Mouse (Mus musculus): ENCODE measurements around the gene Adgrl1. TPM values are rescaled to one million over a fixed set of nuclear protein-coding genes. Genes with fewer than 3 reads are reported as not detected.
A peak's percentile ranks its signal among the peaks of the same experiment; 100 is the strongest.

Gene Adgrl1
- polyA plus RNA-seq, 1 experiment from 2014 or later = 8.3 TPM

DNA sequence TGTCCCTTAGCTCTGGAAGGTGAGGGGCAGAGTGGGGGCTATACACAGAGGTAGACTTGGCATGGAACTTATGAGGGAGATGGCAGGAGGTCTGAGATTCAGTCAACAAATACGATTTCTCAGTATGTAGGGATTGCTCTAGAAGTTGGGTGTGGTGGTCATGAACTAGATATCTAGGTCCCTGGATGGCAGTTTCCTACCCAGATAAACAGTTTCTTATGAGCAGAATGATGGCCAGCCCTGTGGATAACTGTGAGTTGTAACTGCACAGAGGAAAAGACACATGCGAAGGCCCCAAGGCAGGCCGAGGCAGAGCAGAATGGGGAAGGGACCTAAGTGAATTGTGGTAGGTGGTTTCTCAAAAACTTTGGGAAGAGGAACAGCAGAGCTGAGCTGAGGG lies 14.3 kb downstream of the Adgrl1 start:
- no peaks in the 10 kb centered on the region for H3K9me3 ChIP-seq (replicated peaks; ENCODE audit: control insufficient read depth, low read length)
- no peaks in the 10 kb centered on the region for H3K27me3 ChIP-seq (ENCODE audit: control insufficient read depth, insufficient read depth, low read length)
- no peak overlapping the region for H3K27ac ChIP-seq (ENCODE audit: low read length)
- 0 out of 2 replicates have a peak, but pooled peaks cover 2% of the 10 kb centered on the region for H3K36me3 ChIP-seq (ENCODE audit: control insufficient read depth, insufficient read depth)
- H3K4me3 ChIP-seq (ENCODE audit: low read length) = no peak overlapping the region
- peaks cover 39% of the 10 kb centered on the region for H3K4me1 ChIP-seq (ENCODE audit: control insufficient read depth, insufficient read depth, low read length)
- no peak overlapping the region for H3K9ac ChIP-seq (ENCODE audit: low read length)
- WGBS = 82% methylated on average over 3 of the region's 3 CpGs
- no peak for ATAC-seq (replicated peaks; ENCODE audit: extremely low read depth, insufficient read depth, low FRiP score)
- H3K4me2 ChIP-seq (ENCODE audit: low read depth, low read length) = no peak overlapping the region

DNA sequence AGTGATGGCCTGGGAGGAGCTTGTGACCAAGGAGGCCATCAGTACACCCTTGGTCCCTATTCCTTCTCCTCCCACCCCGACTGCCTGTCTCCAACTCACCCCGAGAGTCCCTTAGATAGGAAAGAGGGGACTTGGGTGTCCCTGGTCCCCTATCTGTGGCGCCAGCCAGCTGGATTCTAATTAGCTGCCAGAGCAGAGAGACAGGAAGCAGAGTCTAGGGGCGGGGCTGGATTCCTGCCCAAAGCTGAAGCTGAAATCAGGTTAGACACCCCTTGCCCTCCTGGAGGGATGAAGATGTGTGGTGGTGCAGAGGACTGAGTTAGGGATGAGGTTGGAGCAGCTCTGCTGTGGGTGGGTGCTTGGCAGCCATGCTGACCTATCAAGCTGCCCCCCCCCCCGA lies 15.0 kb downstream of the Adgrl1 start:
- ATAC-seq (replicated peaks; ENCODE audit: extremely low read depth, insufficient read depth, low FRiP score) = no peak
- H3K9me3 ChIP-seq (replicated peaks; ENCODE audit: control insufficient read depth, low read length) = no peaks in the 10 kb centered on the region
- no peak overlapping the region for H3K4me2 ChIP-seq (ENCODE audit: low read depth, low read length)
- H3K27me3 ChIP-seq (ENCODE audit: control insufficient read depth, insufficient read depth, low read length) = no peaks in the 10 kb centered on the region
- peaks cover 39% of the 10 kb centered on the region for H3K4me1 ChIP-seq (ENCODE audit: control insufficient read depth, insufficient read depth, low read length)
- H3K27ac ChIP-seq (ENCODE audit: low read length) = no peak overlapping the region
- peaks cover 6% of the 10 kb centered on the region; the same call in 1 of the 2 replicates for H3K36me3 ChIP-seq (ENCODE audit: control insufficient read depth, insufficient read depth)
- H3K4me3 ChIP-seq (ENCODE audit: low read length) = no peak overlapping the region
- H3K9ac ChIP-seq (ENCODE audit: low read length) = no peak overlapping the region
- 36% methylated on average over 5 of the region's 5 CpGs for WGBS

DNA sequence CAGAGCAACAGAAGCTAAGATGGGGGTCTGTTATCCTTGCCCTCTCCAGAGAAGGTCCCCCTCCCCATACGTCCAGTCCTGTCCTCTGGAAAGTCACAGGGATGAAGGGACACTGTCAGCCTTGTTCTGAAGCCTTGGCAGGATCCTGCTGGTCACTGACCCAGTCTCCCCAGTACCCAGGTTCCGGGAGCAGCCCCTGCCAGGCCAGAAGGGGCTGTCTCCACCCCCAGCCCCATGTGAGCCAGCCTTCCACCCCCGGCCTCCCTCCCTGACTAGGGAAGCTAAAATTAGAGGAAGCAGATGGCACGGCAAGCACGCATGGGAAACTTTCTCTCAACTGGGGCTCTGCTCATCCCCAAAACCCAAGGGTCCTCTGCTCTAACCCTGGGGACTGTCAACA lies 16.1 kb downstream of the Adgrl1 start:
- no peak overlapping the region for H3K4me3 ChIP-seq (ENCODE audit: low read length)
- H3K27ac ChIP-seq (ENCODE audit: low read length) = no peak overlapping the region; the same call in 1 of the 2 replicates
- 37% methylated on average over 5 of the region's 5 CpGs for WGBS
- H3K9me3 ChIP-seq (replicated peaks; ENCODE audit: control insufficient read depth, low read length) = no peaks in the 10 kb centered on the region
- H3K4me1 ChIP-seq (ENCODE audit: control insufficient read depth, insufficient read depth, low read length) = peaks cover 39% of the 10 kb centered on the region
- ATAC-seq (replicated peaks; ENCODE audit: extremely low read depth, insufficient read depth, low FRiP score) = no peak
- peaks cover 9% of the 10 kb centered on the region; the same call in 1 of the 2 replicates for H3K36me3 ChIP-seq (ENCODE audit: control insufficient read depth, insufficient read depth)
- H3K27me3 ChIP-seq (ENCODE audit: control insufficient read depth, insufficient read depth, low read length) = no peaks in the 10 kb centered on the region
- H3K4me2 ChIP-seq (ENCODE audit: low read depth, low read length) = no peak overlapping the region
- 0 out of 2 replicates have a peak overlapping the region, but pooled peaks have one; percentile 27 for H3K9ac ChIP-seq (ENCODE audit: low read length)

DNA sequence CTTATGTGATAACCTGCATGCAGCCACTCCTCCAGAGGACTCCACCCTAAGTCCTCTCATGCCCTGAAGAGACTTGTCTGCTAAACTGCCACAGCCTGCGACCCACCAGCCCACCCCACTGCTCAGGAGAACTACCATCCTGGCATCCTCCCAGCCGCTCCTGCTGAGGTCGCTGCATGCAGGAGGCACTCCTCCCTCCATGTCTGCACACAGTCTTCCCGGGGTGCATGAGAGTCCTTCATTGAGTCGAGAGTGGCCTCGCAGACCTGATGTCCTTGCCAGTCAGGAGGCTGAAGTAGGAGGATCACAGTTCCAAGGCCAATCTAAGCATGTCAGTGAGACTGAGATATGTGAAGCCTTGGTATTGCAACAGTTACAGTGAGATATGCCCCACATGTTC lies 17.7 kb downstream of the Adgrl1 start:
- 64% methylated on average over 6 of the region's 6 CpGs for WGBS
- peak overlapping the region; percentile 15; the same call in 1 of the 2 replicates for H3K9ac ChIP-seq (ENCODE audit: low read length)

DNA sequence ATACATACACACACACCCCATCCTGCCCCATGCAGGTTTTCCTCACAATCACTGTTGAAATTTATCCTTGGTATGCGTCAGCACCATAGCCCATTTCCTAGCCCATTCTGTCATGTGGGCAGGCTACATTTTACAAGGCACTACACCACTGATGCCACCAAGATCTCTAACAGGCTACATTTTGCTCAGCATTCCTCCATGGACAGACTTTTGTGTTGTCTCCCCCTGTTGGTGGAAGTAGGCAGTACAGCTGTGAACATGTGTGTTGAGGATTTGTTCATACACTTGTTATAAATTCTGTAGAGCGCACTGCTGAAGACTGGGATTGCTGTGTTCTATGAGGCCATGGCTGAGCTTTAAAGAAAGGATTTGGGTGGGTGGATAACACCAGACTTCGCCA lies 21.7 kb downstream of the Adgrl1 start:
- Histone ChIP-seq H3K9ac (ENCODE audit: low read length) (no peak overlapping the region), H3K27ac (ENCODE audit: low read length) (no peak overlapping the region), H3K9me3 (replicated peaks; ENCODE audit: control insufficient read depth, low read length) (no peaks in the 10 kb centered on the region), H3K4me3 (ENCODE audit: low read length) (no peak overlapping the region), H3K4me2 (ENCODE audit: low read depth, low read length) (no peak overlapping the region), H3K4me1 (ENCODE audit: control insufficient read depth, insufficient read depth, low read length) (peaks cover 9% of the 10 kb centered on the region), H3K27me3 (ENCODE audit: control insufficient read depth, insufficient read depth, low read length) (no peaks in the 10 kb centered on the region), H3K36me3 (ENCODE audit: control insufficient read depth, insufficient read depth) (peaks cover 14% of the 10 kb centered on the region)
- WGBS = 70% methylated on average over 3 of the region's 3 CpGs
- ATAC-seq (replicated peaks; ENCODE audit: extremely low read depth, insufficient read depth, low FRiP score) = no peak

More for the DNA sequence above, 17.7 kb downstream of the Adgrl1 start:
- Histone ChIP-seq H3K4me2 (ENCODE audit: low read depth, low read length) (no peak overlapping the region), H3K4me1 (ENCODE audit: control insufficient read depth, insufficient read depth, low read length) (peaks cover 32% of the 10 kb centered on the region), H3K27me3 (ENCODE audit: control insufficient read depth, insufficient read depth, low read length) (no peaks in the 10 kb centered on the region), H3K27ac (ENCODE audit: low read length) (peak overlapping the region; percentile 14; the same call in 1 of the 2 replicates), H3K36me3 (ENCODE audit: control insufficient read depth, insufficient read depth) (peaks cover 9% of the 10 kb centered on the region), H3K4me3 (ENCODE audit: low read length) (no peak overlapping the region), H3K9me3 (replicated peaks; ENCODE audit: control insufficient read depth, low read length) (no peaks in the 10 kb centered on the region)
- no peak for ATAC-seq (replicated peaks; ENCODE audit: extremely low read depth, insufficient read depth, low FRiP score)

DNA sequence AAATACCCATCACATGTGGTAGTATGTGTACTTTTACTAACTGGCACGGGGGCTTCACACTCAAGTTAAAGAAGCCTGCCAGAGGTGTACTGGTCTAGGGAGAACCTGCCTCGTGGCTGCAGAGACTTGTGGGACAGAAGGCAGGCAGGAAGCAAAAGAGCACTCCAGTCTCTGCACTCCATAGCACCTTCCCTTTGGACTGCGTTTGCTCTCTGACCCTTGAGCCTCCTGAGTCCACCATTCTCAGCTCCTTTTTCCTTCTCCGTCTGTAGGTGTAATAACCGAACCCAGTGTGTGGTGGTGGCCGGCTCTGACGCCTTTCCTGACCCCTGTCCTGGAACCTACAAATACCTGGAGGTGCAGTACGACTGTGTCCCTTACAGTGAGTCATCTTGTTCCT lies 22.8 kb downstream of the Adgrl1 start:
- Histone ChIP-seq H3K27ac (ENCODE audit: low read length) (no peak overlapping the region), H3K27me3 (ENCODE audit: control insufficient read depth, insufficient read depth, low read length) (no peaks in the 10 kb centered on the region), H3K9me3 (replicated peaks; ENCODE audit: control insufficient read depth, low read length) (no peaks in the 10 kb centered on the region), H3K4me3 (ENCODE audit: low read length) (no peak overlapping the region), H3K4me1 (ENCODE audit: control insufficient read depth, insufficient read depth, low read length) (peaks cover 4% of the 10 kb centered on the region), H3K4me2 (ENCODE audit: low read depth, low read length) (no peak overlapping the region), H3K9ac (ENCODE audit: low read length) (no peak overlapping the region), H3K36me3 (ENCODE audit: control insufficient read depth, insufficient read depth) (peaks cover 14% of the 10 kb centered on the region)
- no peak for ATAC-seq (replicated peaks; ENCODE audit: extremely low read depth, insufficient read depth, low FRiP score)
- 85% methylated on average over 8 of the region's 8 CpGs for WGBS

DNA sequence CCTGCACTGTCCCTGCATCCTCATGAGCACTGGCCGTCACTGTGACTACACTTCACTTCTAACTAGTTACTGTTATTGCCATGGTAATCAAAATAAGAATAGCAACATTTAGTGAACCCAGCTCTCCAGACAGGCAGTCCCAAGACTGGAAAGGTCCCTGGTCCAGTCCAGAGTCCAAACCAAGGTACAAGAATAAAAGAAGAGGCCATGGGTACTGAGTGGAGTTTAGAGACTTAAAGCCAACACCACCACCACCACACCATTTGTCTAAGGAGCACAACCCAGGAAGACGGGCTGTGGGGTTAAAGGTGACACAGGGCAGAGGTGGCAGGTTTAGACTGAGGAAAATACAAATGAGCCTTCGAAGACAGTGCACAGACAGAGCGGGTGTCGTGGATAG lies 24.7 kb downstream of the Adgrl1 start:
- no peak for ATAC-seq (replicated peaks; ENCODE audit: extremely low read depth, insufficient read depth, low FRiP score)
- no peak overlapping the region for H3K4me2 ChIP-seq (ENCODE audit: low read depth, low read length)
- H3K9me3 ChIP-seq (replicated peaks; ENCODE audit: control insufficient read depth, low read length) = no peaks in the 10 kb centered on the region
- peaks cover 11% of the 10 kb centered on the region for H3K36me3 ChIP-seq (ENCODE audit: control insufficient read depth, insufficient read depth)
- no peaks in the 10 kb centered on the region for H3K27me3 ChIP-seq (ENCODE audit: control insufficient read depth, insufficient read depth, low read length)
- no peak overlapping the region for H3K9ac ChIP-seq (ENCODE audit: low read length)
- no peaks in the 10 kb centered on the region for H3K4me1 ChIP-seq (ENCODE audit: control insufficient read depth, insufficient read depth, low read length)
- 83% methylated on average over 5 of the region's 5 CpGs for WGBS
- no peak overlapping the region for H3K4me3 ChIP-seq (ENCODE audit: low read length)
- H3K27ac ChIP-seq (ENCODE audit: low read length) = no peak overlapping the region

DNA sequence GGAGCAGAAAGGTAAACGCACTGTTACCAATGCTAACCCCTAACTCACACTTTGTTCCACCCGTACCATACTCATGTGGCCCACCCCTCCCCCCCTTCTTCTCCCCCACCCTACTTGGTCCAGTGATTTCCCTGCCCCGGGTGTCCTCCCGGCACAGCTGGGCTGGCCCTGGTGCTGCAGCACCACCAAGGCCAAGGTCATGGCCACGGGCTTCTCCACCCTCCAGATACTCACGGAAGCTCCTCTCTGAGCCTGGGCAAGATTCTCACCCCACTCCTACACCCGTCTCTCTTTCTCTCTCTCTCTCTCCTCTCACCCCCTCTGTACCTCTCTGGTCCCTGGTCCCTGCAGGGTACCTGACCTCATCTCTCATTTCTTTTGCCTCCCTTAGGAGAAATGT lies 26.4 kb downstream of the Adgrl1 start:
- no peak overlapping the region for H3K4me2 ChIP-seq (ENCODE audit: low read depth, low read length)
- 62% methylated on average over 7 of the region's 7 CpGs for WGBS
- H3K36me3 ChIP-seq (ENCODE audit: control insufficient read depth, insufficient read depth) = peaks cover 15% of the 10 kb centered on the region
- H3K9ac ChIP-seq (ENCODE audit: low read length) = no peak overlapping the region
- no peak overlapping the region for H3K27ac ChIP-seq (ENCODE audit: low read length)
- no peaks in the 10 kb centered on the region for H3K4me1 ChIP-seq (ENCODE audit: control insufficient read depth, insufficient read depth, low read length)
- H3K9me3 ChIP-seq (replicated peaks; ENCODE audit: control insufficient read depth, low read length) = no peaks in the 10 kb centered on the region
- H3K4me3 ChIP-seq (ENCODE audit: low read length) = no peak overlapping the region
- no peak for ATAC-seq (replicated peaks; ENCODE audit: extremely low read depth, insufficient read depth, low FRiP score)
- no peaks in the 10 kb centered on the region for H3K27me3 ChIP-seq (ENCODE audit: control insufficient read depth, insufficient read depth, low read length)

DNA sequence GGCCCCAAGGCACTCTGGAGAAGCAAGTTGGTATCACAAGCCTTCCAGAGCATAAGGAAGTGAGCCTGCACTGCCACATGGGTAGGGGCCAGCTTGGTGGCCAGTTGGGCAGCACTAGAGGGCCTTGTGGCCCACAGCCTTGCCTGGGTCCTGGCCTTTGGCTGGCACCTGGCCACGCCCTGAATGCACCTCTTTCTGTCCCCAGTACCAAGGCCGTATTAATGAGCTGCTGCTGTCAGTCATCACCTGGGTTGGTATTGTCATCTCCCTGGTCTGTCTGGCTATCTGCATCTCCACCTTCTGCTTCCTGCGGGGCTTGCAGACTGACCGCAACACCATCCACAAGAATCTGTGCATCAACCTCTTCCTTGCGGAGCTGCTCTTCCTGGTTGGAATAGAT lies 34.3 kb downstream of the Adgrl1 start:
- no peaks in the 10 kb centered on the region for H3K4me1 ChIP-seq (ENCODE audit: control insufficient read depth, insufficient read depth, low read length)
- H3K4me2 ChIP-seq (ENCODE audit: low read depth, low read length) = no peak overlapping the region
- no peak for ATAC-seq (replicated peaks; ENCODE audit: extremely low read depth, insufficient read depth, low FRiP score)

More for the DNA sequence above, 34.3 kb downstream of the Adgrl1 start:
- peaks cover 37% of the 10 kb centered on the region for H3K36me3 ChIP-seq (ENCODE audit: control insufficient read depth, insufficient read depth)
- no peak overlapping the region for H3K9ac ChIP-seq (ENCODE audit: low read length)
- 80% methylated on average over 5 of the region's 5 CpGs for WGBS
- H3K27ac ChIP-seq (ENCODE audit: low read length) = no peak overlapping the region
- H3K4me3 ChIP-seq (ENCODE audit: low read length) = no peak overlapping the region
- H3K27me3 ChIP-seq (ENCODE audit: control insufficient read depth, insufficient read depth, low read length) = no peaks in the 10 kb centered on the region
- H3K9me3 ChIP-seq (replicated peaks; ENCODE audit: control insufficient read depth, low read length) = no peaks in the 10 kb centered on the region

Data from heart, embryonic 16.5 days (tissue).